Mouse (Mus musculus): ENCODE measurements around the gene Lss. TPM values are rescaled to one million over a fixed set of nuclear protein-coding genes. Genes with fewer than 3 reads are reported as not detected.

Lss gene
- polyA plus RNA-seq, 1 experiment from 2014 or later: 44.9 TPM

- Histone ChIP-seq H3K27ac (ENCODE audit: low read depth, low read length) (no peak within 1 kb of the TSS), H3K4me2 (ENCODE audit: low read depth, low read length, severe bottlenecking) (no peak within 1 kb of the TSS), H3K4me3 (ENCODE audit: low read depth, low read length) (no peak within 1 kb of the TSS), H3K27me3 (ENCODE audit: control insufficient read depth, insufficient read depth, low read length) (no peaks in the 10 kb centered on the region), H3K9me3 (ENCODE audit: control insufficient read depth, low read length) (no peaks in the 10 kb centered on the region), H3K4me1 (replicated peaks; ENCODE audit: control insufficient read depth, insufficient read depth, low read length) (no peaks in the 10 kb centered on the region), H3K9ac (ENCODE audit: low read length) (no peak within 1 kb of the TSS), H3K36me3 (ENCODE audit: control insufficient read depth, insufficient read depth, low read length) (no peaks in the 10 kb centered on the region)
- DNase-seq (ENCODE audit: low spot score) (no peak), ATAC-seq (replicated peaks; ENCODE audit: low FRiP score) (no peak)
- WGBS: 86% methylated on average over 3 of the region's 3 CpGs
These were observed 44.0 kb downstream of the Lss start, which contains the start of gene Ftcd for GRCm38 (mm10) chr10:76575374-76575773. Ftcd (plus strand) TSS chr10:76575648.

- no peak overlapping the region for H3K9ac ChIP-seq (ENCODE audit: low read length)
- H3K4me2 ChIP-seq (ENCODE audit: low read depth, low read length, severe bottlenecking): no peak overlapping the region
These were observed 45.5 kb downstream of the Lss start for GRCm38 (mm10) chr10:76576920-76577319.

GRCm38 (mm10) chr10:76584138-76584537, 52.8 kb downstream of the Lss start:
- Histone ChIP-seq H3K9ac (ENCODE audit: low read length) (no peak overlapping the region), H3K36me3 (ENCODE audit: control insufficient read depth, insufficient read depth, low read length) (no peaks in the 10 kb centered on the region), H3K27me3 (ENCODE audit: control insufficient read depth, insufficient read depth, low read length) (no peaks in the 10 kb centered on the region), H3K4me2 (ENCODE audit: low read depth, low read length, severe bottlenecking) (0 out of 2 replicates have a peak overlapping the region, but pooled peaks have one; percentile 18), H3K9me3 (ENCODE audit: control insufficient read depth, low read length) (no peaks in the 10 kb centered on the region), H3K4me1 (replicated peaks; ENCODE audit: control insufficient read depth, insufficient read depth, low read length) (no peaks in the 10 kb centered on the region), H3K27ac (ENCODE audit: low read depth, low read length) (no peak overlapping the region), H3K4me3 (ENCODE audit: low read depth, low read length) (no peak overlapping the region)
- 7% methylated on average over 10 of the region's 10 CpGs for WGBS
- no peak for ATAC-seq (replicated peaks; ENCODE audit: low FRiP score)
- no peak for DNase-seq (ENCODE audit: low spot score)

More at GRCm38 (mm10) chr10:76576920-76577319, 45.5 kb downstream of the Lss start:
- Histone ChIP-seq H3K27me3 (ENCODE audit: control insufficient read depth, insufficient read depth, low read length) (no peaks in the 10 kb centered on the region), H3K36me3 (ENCODE audit: control insufficient read depth, insufficient read depth, low read length) (no peaks in the 10 kb centered on the region), H3K4me1 (replicated peaks; ENCODE audit: control insufficient read depth, insufficient read depth, low read length) (no peaks in the 10 kb centered on the region), H3K4me3 (ENCODE audit: low read depth, low read length) (no peak overlapping the region), H3K9me3 (ENCODE audit: control insufficient read depth, low read length) (no peaks in the 10 kb centered on the region), H3K27ac (ENCODE audit: low read depth, low read length) (no peak overlapping the region)
- DNase-seq (ENCODE audit: low spot score): no peak
- 79% methylated on average over 7 of the region's 7 CpGs for WGBS
- no peak for ATAC-seq (replicated peaks; ENCODE audit: low FRiP score)

GRCm38 (mm10) chr10:76586190-76586589, 54.8 kb downstream of the Lss start:
- no peak overlapping the region for H3K4me2 ChIP-seq (ENCODE audit: low read depth, low read length, severe bottlenecking)
- 50% methylated on average over 1 of the region's 1 CpGs for WGBS
- no peaks in the 10 kb centered on the region for H3K9me3 ChIP-seq (ENCODE audit: control insufficient read depth, low read length)
- no peak for ATAC-seq (replicated peaks; ENCODE audit: low FRiP score)
- H3K27ac ChIP-seq (ENCODE audit: low read depth, low read length): no peak overlapping the region
- H3K9ac ChIP-seq (ENCODE audit: low read length): no peak overlapping the region
- H3K36me3 ChIP-seq (ENCODE audit: control insufficient read depth, insufficient read depth, low read length): no peaks in the 10 kb centered on the region
- no peaks in the 10 kb centered on the region for H3K27me3 ChIP-seq (ENCODE audit: control insufficient read depth, insufficient read depth, low read length)
- no peak overlapping the region for H3K4me3 ChIP-seq (ENCODE audit: low read depth, low read length)
- H3K4me1 ChIP-seq (replicated peaks; ENCODE audit: control insufficient read depth, insufficient read depth, low read length): no peaks in the 10 kb centered on the region
- no peak for DNase-seq (ENCODE audit: low spot score)

GRCm38 (mm10) chr10:76590197-76590596, 58.8 kb downstream of the Lss start:
- DNase-seq (ENCODE audit: low spot score): no peak
- no peaks in the 10 kb centered on the region; the same call in 1 of the 2 replicates for H3K4me1 ChIP-seq (replicated peaks; ENCODE audit: control insufficient read depth, insufficient read depth, low read length)
- H3K4me3 ChIP-seq (ENCODE audit: low read depth, low read length): no peak overlapping the region
- H3K9me3 ChIP-seq (ENCODE audit: control insufficient read depth, low read length): no peaks in the 10 kb centered on the region
- H3K27me3 ChIP-seq (ENCODE audit: control insufficient read depth, insufficient read depth, low read length): no peaks in the 10 kb centered on the region
- H3K27ac ChIP-seq (ENCODE audit: low read depth, low read length): no peak overlapping the region
- no peaks in the 10 kb centered on the region for H3K36me3 ChIP-seq (ENCODE audit: control insufficient read depth, insufficient read depth, low read length)
- H3K9ac ChIP-seq (ENCODE audit: low read length): no peak overlapping the region
- H3K4me2 ChIP-seq (ENCODE audit: low read depth, low read length, severe bottlenecking): no peak overlapping the region
- no peak for ATAC-seq (replicated peaks; ENCODE audit: low FRiP score)
- 86% methylated on average over 11 of the region's 11 CpGs for WGBS

GRCm38 (mm10) chr10:76596338-76596737, 65.0 kb downstream of the Lss start:
- Histone ChIP-seq H3K9me3 (ENCODE audit: control insufficient read depth, low read length) (no peaks in the 10 kb centered on the region), H3K27me3 (ENCODE audit: control insufficient read depth, insufficient read depth, low read length) (no peaks in the 10 kb centered on the region), H3K9ac (ENCODE audit: low read length) (no peak overlapping the region), H3K4me2 (ENCODE audit: low read depth, low read length, severe bottlenecking) (no peak overlapping the region), H3K27ac (ENCODE audit: low read depth, low read length) (no peak overlapping the region), H3K36me3 (ENCODE audit: control insufficient read depth, insufficient read depth, low read length) (no peaks in the 10 kb centered on the region), H3K4me3 (ENCODE audit: low read depth, low read length) (no peak overlapping the region), H3K4me1 (replicated peaks; ENCODE audit: control insufficient read depth, insufficient read depth, low read length) (no peaks in the 10 kb centered on the region; the same call in 1 of the 2 replicates)
- no peak for DNase-seq (ENCODE audit: low spot score)
- whole genome bisulfite sequencing: 92% methylated on average over 31 of the region's 31 CpGs
- ATAC-seq (replicated peaks; ENCODE audit: low FRiP score): no peak

GRCm38 (mm10) chr10:76602690-76603089, 71.3 kb downstream of the Lss start:
- no peak for DNase-seq (ENCODE audit: low spot score)

More at GRCm38 (mm10) chr10:76602690-76603089, 71.3 kb downstream of the Lss start:
- Histone ChIP-seq H3K9ac (ENCODE audit: low read length) (no peak overlapping the region), H3K9me3 (ENCODE audit: control insufficient read depth, low read length) (no peaks in the 10 kb centered on the region), H3K4me1 (replicated peaks; ENCODE audit: control insufficient read depth, insufficient read depth, low read length) (no peaks in the 10 kb centered on the region), H3K27me3 (ENCODE audit: control insufficient read depth, insufficient read depth, low read length) (no peaks in the 10 kb centered on the region), H3K36me3 (ENCODE audit: control insufficient read depth, insufficient read depth, low read length) (no peaks in the 10 kb centered on the region), H3K4me2 (ENCODE audit: low read depth, low read length, severe bottlenecking) (no peak overlapping the region), H3K27ac (ENCODE audit: low read depth, low read length) (no peak overlapping the region), H3K4me3 (ENCODE audit: low read depth, low read length) (no peak overlapping the region)
- 80% methylated on average over 3 of the region's 3 CpGs for WGBS
- no peak for ATAC-seq (replicated peaks; ENCODE audit: low FRiP score)

Other genes with a start within 250 kb of the Lss start
- gene Dip2a, start 186.3 kb upstream of the Lss start, polyA plus RNA-seq (2014; fragmentation: Nextera tagmentation; extraction: Ambion mirVana): 4.7 TPM in 2 replicates
- gene AC141477.1, start 91.1 kb upstream of the Lss start, polyA plus RNA-seq (2014; fragmentation: Nextera tagmentation; extraction: Ambion mirVana): not detected in 2 replicates
- gene Pcnt, start 88.8 kb upstream of the Lss start, polyA plus RNA-seq (2014; fragmentation: Nextera tagmentation; extraction: Ambion mirVana): 22.2 and 24.3 TPM in 2 replicates
- gene 2610028H24Rik, start 82.5 kb upstream of the Lss start, polyA plus RNA-seq (2014; fragmentation: Nextera tagmentation; extraction: Ambion mirVana): not detected in 2 replicates
- gene Mcm3ap, start 62.7 kb upstream of the Lss start, polyA plus RNA-seq (2014; fragmentation: Nextera tagmentation; extraction: Ambion mirVana): 89.7 and 92.8 TPM in 2 replicates
- gene Ybey, start 62.5 kb upstream of the Lss start, polyA plus RNA-seq (2014; fragmentation: Nextera tagmentation; extraction: Ambion mirVana): 6.0 and 6.1 TPM in 2 replicates
- gene Spatc1l, start 30.7 kb downstream of the Lss start, polyA plus RNA-seq (2014; fragmentation: Nextera tagmentation; extraction: Ambion mirVana): 0.23 TPM in 1 of 2 replicates, not detected in the other
- not detected in 2 replicates for gene Ftcd, start 44.1 kb downstream of the Lss start, polyA plus RNA-seq (2014; fragmentation: Nextera tagmentation; extraction: Ambion mirVana)
- gene Col6a2, start 92.0 kb downstream of the Lss start, polyA plus RNA-seq (2014; fragmentation: Nextera tagmentation; extraction: Ambion mirVana): 9.6 and 12.3 TPM in 2 replicates
- gene Col6a1, start 194.6 kb downstream of the Lss start, polyA plus RNA-seq (2014; fragmentation: Nextera tagmentation; extraction: Ambion mirVana): 8.6 and 11.3 TPM in 2 replicates

Data from forebrain, embryonic 11.5 days (tissue).